Comparison of ENCODE assay signal across 7 mouse cellular contexts in genomic region chr7:136060339-136061073, GRCm38 (mm10).
A peak's percentile ranks its signal among the peaks of the same experiment; 100 is the strongest.
DNase-seq lines count a peak whose midpoint lies in the region; ATAC-seq lines count a peak whose summit lies in the region.

No protein-coding gene starts in this region.

- no peaks in the 10 kb centered on the region for H3K9me3 ChIP-seq in forebrain, embryonic 15.5 days
- H3K9me3 ChIP-seq in liver, embryonic 11.5 days (ENCODE audit: control insufficient read depth, low read length), result no peaks in the 10 kb centered on the region
- H3K9me3 ChIP-seq in neural tube, embryonic 11.5 days (ENCODE audit: control insufficient read depth, low read length), result no peaks in the 10 kb centered on the region

- no peaks in the 10 kb centered on the region for H3K36me3 ChIP-seq in forebrain, embryonic 15.5 days
- no peaks in the 10 kb centered on the region for H3K36me3 ChIP-seq in liver, embryonic 11.5 days (ENCODE audit: control insufficient read depth, insufficient read depth, low read length)
- H3K36me3 ChIP-seq in neural tube, embryonic 11.5 days (ENCODE audit: control insufficient read depth, insufficient read depth, low read length), result no peaks in the 10 kb centered on the region

- H3K27ac ChIP-seq in forebrain, embryonic 15.5 days (replicated peaks), result no peak overlapping the region
- no peak overlapping the region for H3K27ac ChIP-seq in liver, embryonic 11.5 days (ENCODE audit: low read depth, low read length)
- peak overlapping the region; percentile 79 for H3K27ac ChIP-seq in neural tube, embryonic 11.5 days (ENCODE audit: low read depth, low read length)

- peak overlapping the region; percentile 42 for H3K9ac ChIP-seq in forebrain, embryonic 15.5 days (replicated peaks)
- no peak overlapping the region for H3K9ac ChIP-seq in liver, embryonic 11.5 days (ENCODE audit: low read depth, low read length)
- H3K9ac ChIP-seq in neural tube, embryonic 11.5 days (ENCODE audit: low read length), result peak overlapping the region; percentile 63

- 0 out of 2 replicates have a peak, but pooled peaks have one; percentile 46 for ATAC-seq in forebrain, embryonic 15.5 days (replicated peaks)
- no peak for ATAC-seq in liver, embryonic 11.5 days (replicated peaks; ENCODE audit: low FRiP score)
- peak; percentile 45 for ATAC-seq in neural tube, embryonic 11.5 days (ENCODE audit: insufficient read depth, low FRiP score, low TSS enrichment)

- WGBS in forebrain, embryonic 15.5 days, result 6% methylated on average over 29 of the region's 29 CpGs
- 21% methylated on average over 29 of the region's 29 CpGs for WGBS in liver, embryonic 11.5 days
- whole genome bisulfite sequencing in neural tube, embryonic 11.5 days, result 11% methylated on average over 29 of the region's 29 CpGs

- H3K4me2 ChIP-seq in forebrain, embryonic 15.5 days (replicated peaks), result peak overlapping the region; percentile 60
- peak overlapping the region; percentile 23 for H3K4me2 ChIP-seq in liver, embryonic 11.5 days
- H3K4me2 ChIP-seq in neural tube, embryonic 11.5 days (ENCODE audit: low read depth), result peak overlapping the region; percentile 23

- peak; percentile 76 to 81 for DNase-seq in cerebellum, postnatal 10 days
- peak; percentile 80 to 82 for DNase-seq in heart, postnatal 10 days
- peak; percentile 71 to 80 for DNase-seq in kidney, postnatal 25 days
- peak; percentile 49 for DNase-seq in liver, embryonic 11.5 days (ENCODE audit: low spot score)
- peak; percentile 73 for DNase-seq in neural tube, embryonic 11.5 days (ENCODE audit: low spot score)
- DNase-seq in yolk sac, embryonic 10.5 days (ENCODE audit: low spot score), result peak; percentile 36

- H3K4me1 ChIP-seq in forebrain, embryonic 15.5 days, result peaks cover 16% of the 10 kb centered on the region
- H3K4me1 ChIP-seq in liver, embryonic 11.5 days (replicated peaks; ENCODE audit: control insufficient read depth, insufficient read depth, low read length), result no peaks in the 10 kb centered on the region
- peaks cover 15% of the 10 kb centered on the region for H3K4me1 ChIP-seq in neural tube, embryonic 11.5 days (ENCODE audit: control insufficient read depth, insufficient read depth, low read length)

- H3K4me3 ChIP-seq in forebrain, embryonic 15.5 days, result peak overlapping the region; percentile 31
- no peak overlapping the region for H3K4me3 ChIP-seq in liver, embryonic 11.5 days (ENCODE audit: low read depth, low read length)
- H3K4me3 ChIP-seq in neural tube, embryonic 11.5 days (ENCODE audit: low read depth, low read length), result no peak overlapping the region

- H3K27me3 ChIP-seq in forebrain, embryonic 15.5 days, result peaks cover 3% of the 10 kb centered on the region; the same call in 1 of the 2 replicates
- no peaks in the 10 kb centered on the region for H3K27me3 ChIP-seq in liver, embryonic 11.5 days (replicated peaks; ENCODE audit: control insufficient read depth, insufficient read depth, low read length)
- H3K27me3 ChIP-seq in neural tube, embryonic 11.5 days (ENCODE audit: control insufficient read depth, insufficient read depth, low read length), result no peaks in the 10 kb centered on the region

- intact Hi-C loops in heart, postnatal 10 days (cut with DNase I), result loop anchor here (2.0 to 5.0 kb wide), 3 partner anchors 92 to 1260 kb away; no protein-coding TSS in a partner anchor
